Mouse (Mus musculus) thymus, postnatal 36 days (tissue): Measurements from ENCODE around the gene Grk4.

ENCODE experiments used
- DNase-seq, 2 experiments: peaks; one replicate each; pipeline ENCODE4 v3.0.0; 2022; ENCODE audit warnings: mixed read lengths in 2 of 2

Grk4 gene

GRCm38 (mm10) chr5:34659686-34660590 is at the start of gene Grk4, which contains the start of gene Nop14:
Gene Grk4, plus strand, starts transcription at chr5:34660379.
Gene Nop14, minus strand, starts transcription at chr5:34660148.
- DNase-seq: peak; percentile 98 to 99

GRCm38 (mm10) chr5:34632996-34633395 is 27.2 kb upstream of the Grk4 start:
- DNase-seq: no peak

- DNase-seq: peak in 1 of 2 experiments; percentile 23
Measured at GRCm38 (mm10) chr5:34633641-34634040, 26.5 kb upstream of the Grk4 start.

- DNase-seq: no peak
Measured at GRCm38 (mm10) chr5:34634746-34635400, 25.3 kb upstream of the Grk4 start.

- DNase-seq: peak in 1 of 2 experiments; percentile 19
Measured at GRCm38 (mm10) chr5:34635665-34636192, 24.4 kb upstream of the Grk4 start.

GRCm38 (mm10) chr5:34636481-34637287 is 23.5 kb upstream of the Grk4 start, which contains the start of gene Mfsd10:
Gene Mfsd10, minus strand, starts transcription at chr5:34637212.
- DNase-seq: peak; percentile 74 to 80

- no peak for DNase-seq
Measured at GRCm38 (mm10) chr5:34637591-34638156, 22.5 kb upstream of the Grk4 start.

- DNase-seq: no peak
Measured at GRCm38 (mm10) chr5:34641991-34642390, 18.2 kb upstream of the Grk4 start.

- peak; percentile 37 to 40 for DNase-seq
Measured at GRCm38 (mm10) chr5:34642932-34643331, 17.2 kb upstream of the Grk4 start.

- DNase-seq: peak; percentile 65 to 70
Measured at GRCm38 (mm10) chr5:34647581-34647980, 12.6 kb upstream of the Grk4 start.

GRCm38 (mm10) chr5:34652961-34653360 is 7.2 kb upstream of the Grk4 start:
- DNase-seq: no peak

- no peak for DNase-seq
Measured at GRCm38 (mm10) chr5:34654881-34655280, 5.3 kb upstream of the Grk4 start.

- DNase-seq: no peak
Measured at GRCm38 (mm10) chr5:34657556-34657955, 2.6 kb upstream of the Grk4 start.

GRCm38 (mm10) chr5:34660591-34661130 is 482 bp downstream of the Grk4 start:
- no peak for DNase-seq

- DNase-seq: no peak
Measured at GRCm38 (mm10) chr5:34661909-34662308, 1.7 kb downstream of the Grk4 start.

GRCm38 (mm10) chr5:34663231-34663630 is 3.1 kb downstream of the Grk4 start:
- no peak for DNase-seq

- DNase-seq: no peak
Measured at GRCm38 (mm10) chr5:34669493-34669892, 9.3 kb downstream of the Grk4 start.

GRCm38 (mm10) chr5:34670280-34670679 is 10.1 kb downstream of the Grk4 start:
- DNase-seq: no peak

GRCm38 (mm10) chr5:34689868-34690267 is 29.7 kb downstream of the Grk4 start:
- DNase-seq: no peak

GRCm38 (mm10) chr5:34692782-34693181 is 32.6 kb downstream of the Grk4 start:
- no peak for DNase-seq

- no peak for DNase-seq
Measured at GRCm38 (mm10) chr5:34695521-34695920, 35.3 kb downstream of the Grk4 start.

GRCm38 (mm10) chr5:34708436-34708835 is 48.3 kb downstream of the Grk4 start:
- no peak for DNase-seq
